Mouse (Mus musculus) heart, embryonic 14.5 days (tissue): ENCODE measurements at regions not wholly inside any gene's neighbourhood (a gene's known extent, or its start where the extent isn't known, plus 50 kb on each side); places are given as distances from the start of the nearest gene placed in this dataset.
A peak's percentile ranks its signal among the peaks of the same experiment; 100 is the strongest.

ENCODE experiments used
- ATAC-seq: fragments of 200-750 bp; cut with Nextera tagmentation; 2 replicates; pipeline ENCODE4 v1.8.0; 2017; ENCODE audit warnings: low read depth, moderate TSS enrichment; ENCODE audit not compliant: insufficient number of reproducible peaks, insufficient read depth, low FRiP score
- H3K27ac ChIP-seq, 2 experiments: fragments of 200-500 bp in 1 of 2; fragments of 300-500 bp in 1 of 2; sonication (generic) in 1 of 2; replicated peaks in 1 of 2; 2 replicates each; pipeline ENCODE4 v1.5.1; 2012 to 2014; ENCODE audit warnings: low read depth in 2 of 2, low read length in 2 of 2, control low read depth in 1 of 2, mild to moderate bottlenecking in 1 of 2, mixed read lengths in 1 of 2; ENCODE audit not compliant: control insufficient read depth in 1 of 2, insufficient read depth in 1 of 2
- H3K27me3 ChIP-seq: fragments of 300-500 bp; sonication (generic); 2 replicates; pipeline ENCODE4 v1.6.1; 2014; ENCODE audit warnings: mild to moderate bottlenecking, low read length, control low read depth; ENCODE audit not compliant: control insufficient read depth, insufficient read depth
- H3K36me3 ChIP-seq: fragments of 300-500 bp; sonication (generic); 2 replicates; pipeline ENCODE4 v1.6.1; 2014; ENCODE audit warnings: mild to moderate bottlenecking, control low read depth, low read length, mixed read lengths; ENCODE audit not compliant: control insufficient read depth, insufficient read depth
- H3K4me1 ChIP-seq, 2 experiments: fragments of 200-500 bp in 1 of 2; fragments of 300-500 bp in 1 of 2; sonication (generic) in 1 of 2; 2 replicates each; pipeline ENCODE4 v1.6.1; 2012 to 2014; ENCODE audit warnings: low read length in 2 of 2, control low read depth in 1 of 2, mixed read lengths in 1 of 2; ENCODE audit not compliant: control insufficient read depth in 2 of 2, insufficient read depth in 2 of 2
- H3K4me2 ChIP-seq: fragments of 300-500 bp; sonication (generic); 2 replicates; pipeline ENCODE4 v1.6.1; 2014; ENCODE audit warnings: mild to moderate bottlenecking, low read length
- H3K4me3 ChIP-seq, 2 experiments: fragments of 200-500 bp in 1 of 2; fragments of 300-500 bp in 1 of 2; sonication (generic) in 1 of 2; 2 replicates each; pipeline ENCODE4 v1.5.1; 2012 to 2014; ENCODE audit warnings: low read length in 2 of 2, mild to moderate bottlenecking in 2 of 2, control low read depth in 1 of 2, low read depth in 1 of 2, moderate library complexity in 1 of 2; ENCODE audit not compliant: control insufficient read depth in 1 of 2, insufficient read depth in 1 of 2
- H3K9ac ChIP-seq: fragments of 300-500 bp; sonication (generic); 2 replicates; pipeline ENCODE4 v1.6.1; 2014; ENCODE audit warnings: mild to moderate bottlenecking, low read length
- H3K9me3 ChIP-seq: fragments of 300-500 bp; sonication (generic); 2 replicates; pipeline ENCODE4 v1.6.1; 2016; ENCODE audit warnings: low read length, control low read depth; ENCODE audit not compliant: control insufficient read depth
- WGBS: fragments of 180-500 bp; shearing (Covaris S2); extraction: QIAGEN DNeasy Blood & Tissue Kit; methylation state at CpG from one replicate; pipeline ENCODE4 v1.1.7; 2014; 5-methylcytosine and 5-hydroxymethylcytosine counted together

DNA sequence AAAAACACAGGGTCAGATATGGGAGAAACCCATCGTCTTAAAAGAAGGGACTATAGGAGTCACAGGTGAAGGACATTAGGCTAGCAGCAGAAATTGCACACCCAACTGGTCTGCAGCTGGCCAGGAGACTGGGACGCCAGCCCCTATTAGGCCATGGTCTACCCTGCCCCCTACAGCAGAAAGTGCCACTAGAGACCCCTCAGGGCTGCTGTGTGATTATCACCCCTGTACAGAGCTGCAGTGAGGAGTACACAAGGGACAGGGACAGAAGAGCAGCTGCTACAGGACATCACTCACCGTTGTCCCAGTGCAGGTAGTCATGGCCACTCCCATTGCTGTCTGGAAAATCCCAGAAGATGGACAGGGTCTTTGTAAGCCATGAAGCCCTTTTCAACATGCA lies 157.9 kb upstream of the Agap1 start:
- H3K9me3 ChIP-seq: no peaks in the 10 kb centered on the region
- H3K27me3 ChIP-seq: no peaks in the 10 kb centered on the region
- no peak for ATAC-seq
- no peak overlapping the region for H3K9ac ChIP-seq
- no peak overlapping the region for H3K4me2 ChIP-seq
- no peak overlapping the region for H3K27ac ChIP-seq
- WGBS: 84% methylated on average over 3 of the region's 3 CpGs
- H3K4me1 ChIP-seq: no peaks in the 10 kb centered on the region
- H3K4me3 ChIP-seq: no peak overlapping the region
- H3K36me3 ChIP-seq: no peaks in the 10 kb centered on the region

DNA sequence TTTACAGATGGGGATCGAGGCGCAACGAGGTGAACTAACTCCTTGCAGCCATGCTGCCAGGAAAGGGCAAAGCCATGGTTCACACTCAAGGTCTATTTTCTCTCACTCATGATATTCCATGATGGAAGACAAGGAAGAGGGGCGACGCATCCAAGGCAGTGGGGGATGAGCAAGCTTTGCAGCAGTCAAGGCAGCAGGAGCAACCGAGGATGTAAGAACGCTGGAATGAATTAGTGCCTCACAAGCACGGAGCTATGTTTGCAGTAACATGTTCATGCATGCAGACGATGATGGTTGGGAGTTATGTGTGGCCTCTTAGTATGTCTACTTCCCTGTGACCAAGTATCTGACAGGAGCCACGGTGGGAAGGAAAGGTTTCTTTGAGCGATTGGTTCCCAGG lies 156.8 kb upstream of the Agap1 start:
- 83% methylated on average over 11 of the region's 11 CpGs for WGBS
- Histone ChIP-seq H3K9me3 (no peaks in the 10 kb centered on the region), H3K4me1 (no peaks in the 10 kb centered on the region), H3K27me3 (no peaks in the 10 kb centered on the region), H3K4me3 (no peak overlapping the region), H3K27ac (no peak overlapping the region), H3K9ac (no peak overlapping the region), H3K4me2 (no peak overlapping the region), H3K36me3 (no peaks in the 10 kb centered on the region)
- ATAC-seq: no peak

DNA sequence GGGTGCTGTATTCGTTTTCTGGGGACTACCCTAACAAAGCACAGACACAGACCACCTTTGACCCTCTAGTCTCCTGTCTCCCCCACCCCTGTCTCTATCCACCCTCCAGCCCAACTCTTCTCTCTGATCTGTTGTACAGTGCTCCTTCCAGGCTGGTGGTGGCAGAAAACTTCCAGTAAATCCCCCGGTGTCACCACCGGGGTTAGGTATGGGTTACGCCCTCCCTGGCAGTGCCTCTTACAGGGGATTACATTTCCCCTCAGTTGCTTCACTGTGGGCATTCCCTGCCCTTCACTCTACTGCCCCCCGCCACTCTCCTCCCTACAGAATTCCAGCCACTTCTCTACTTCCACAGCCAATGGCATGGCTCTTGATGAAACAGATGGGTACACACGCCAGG lies 153.5 kb upstream of the Agap1 start:
- Histone ChIP-seq H3K9ac (no peak overlapping the region), H3K4me3 (no peak overlapping the region), H3K9me3 (no peaks in the 10 kb centered on the region), H3K27ac (no peak overlapping the region), H3K36me3 (no peaks in the 10 kb centered on the region), H3K27me3 (no peaks in the 10 kb centered on the region), H3K4me1 (no peaks in the 10 kb centered on the region), H3K4me2 (no peak overlapping the region)
- no peak for ATAC-seq
- 87% methylated on average over 6 of the region's 6 CpGs for WGBS

DNA sequence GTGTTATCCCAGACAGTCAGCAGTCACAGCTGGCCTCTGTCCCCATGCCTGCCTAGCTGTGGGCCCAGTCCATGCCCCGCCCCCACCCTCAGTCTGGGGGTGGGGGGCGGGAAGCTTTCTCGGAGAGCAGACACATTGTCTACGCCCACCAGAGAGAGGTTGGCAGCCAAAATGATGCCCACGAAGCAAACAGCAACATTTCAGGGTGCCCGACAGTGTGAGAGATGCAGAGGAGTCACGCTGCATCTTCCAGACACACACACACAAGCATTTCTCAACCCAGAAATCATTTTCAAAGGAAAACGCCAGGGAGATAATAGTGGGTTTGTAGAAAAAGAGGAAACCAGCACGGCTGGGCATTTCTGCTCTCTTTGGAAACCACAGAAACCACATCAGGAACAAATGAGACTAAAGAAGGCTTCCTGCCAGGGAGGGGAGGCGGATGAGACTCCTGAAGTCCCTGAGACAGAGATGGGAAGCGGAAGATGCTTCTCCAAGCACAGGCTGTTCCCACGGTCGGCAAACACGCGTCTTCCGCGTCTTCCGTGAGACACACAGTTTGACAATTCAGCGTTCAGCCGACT lies 152.1 kb upstream of the Agap1 start:
- H3K9me3 ChIP-seq: peaks cover 4% of the 10 kb centered on the region; the same call in 1 of the 2 replicates
- H3K4me1 ChIP-seq: no peaks in the 10 kb centered on the region
- peak overlapping the region; percentile 38 for H3K4me2 ChIP-seq
- H3K9ac ChIP-seq: no peak overlapping the region
- no peaks in the 10 kb centered on the region for H3K27me3 ChIP-seq
- H3K36me3 ChIP-seq: no peaks in the 10 kb centered on the region
- no peak overlapping the region for H3K27ac ChIP-seq
- 60% methylated on average over 20 of the region's 20 CpGs for WGBS
- no peak for ATAC-seq
- H3K4me3 ChIP-seq: no peak overlapping the region

- Histone ChIP-seq H3K4me3 (no peak overlapping the region), H3K9ac (no peak overlapping the region), H3K4me1 (0 out of 4 replicates have a peak, but pooled peaks cover 0 to 3% of the 10 kb centered on the region in 2 experiments), H3K27ac (no peak overlapping the region), H3K4me2 (no peak overlapping the region), H3K27me3 (no peaks in the 10 kb centered on the region), H3K9me3 (peaks cover 4% of the 10 kb centered on the region; the same call in 1 of the 2 replicates), H3K36me3 (no peaks in the 10 kb centered on the region)
- WGBS: 66% methylated on average over 7 of the region's 7 CpGs
- no peak for ATAC-seq
These were observed 149.4 kb upstream of the Agap1 start for GRCm38 (mm10) chr1:89305171-89305570.

GRCm38 (mm10) chr1:89308788-89309187 lies 145.8 kb upstream of the Agap1 start:
- Histone ChIP-seq H3K27me3 (no peaks in the 10 kb centered on the region), H3K4me2 (peak overlapping the region; percentile 29), H3K9me3 (peaks cover 4% of the 10 kb centered on the region; the same call in 1 of the 2 replicates), H3K4me1 (0 out of 4 replicates have a peak, but pooled peaks cover 0 to 3% of the 10 kb centered on the region in 2 experiments), H3K4me3 (no peak overlapping the region), H3K36me3 (no peaks in the 10 kb centered on the region), H3K27ac (no peak overlapping the region), H3K9ac (no peak overlapping the region)
- WGBS: 47% methylated on average over 13 of the region's 13 CpGs
- ATAC-seq: no peak

DNA sequence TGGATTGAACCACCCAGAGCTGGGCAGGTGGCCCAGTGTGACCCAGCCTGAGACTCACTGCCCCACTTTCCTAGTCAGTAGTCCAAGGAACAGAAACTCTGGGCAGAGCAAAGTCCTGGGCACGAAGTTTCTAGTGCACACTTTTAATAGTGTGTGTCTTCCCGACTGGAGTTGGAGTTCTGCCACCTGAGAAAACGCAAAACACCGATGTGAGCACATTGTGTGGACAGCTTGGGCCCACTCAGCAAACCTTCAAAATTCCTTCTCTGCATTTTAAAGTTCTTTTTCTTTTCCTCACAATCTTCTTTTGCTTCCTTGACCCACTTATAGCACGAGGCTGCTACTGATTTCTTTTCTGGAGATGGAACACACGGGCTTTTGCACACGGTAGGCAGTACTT lies 141.5 kb upstream of the Agap1 start:
- H3K27me3 ChIP-seq: peaks cover 3% of the 10 kb centered on the region; the same call in 1 of the 2 replicates
- H3K9me3 ChIP-seq: no peaks in the 10 kb centered on the region
- H3K4me3 ChIP-seq: no peak overlapping the region
- no peak for ATAC-seq
- no peak overlapping the region for H3K4me2 ChIP-seq
- H3K27ac ChIP-seq: no peak overlapping the region
- no peaks in the 10 kb centered on the region for H3K36me3 ChIP-seq
- H3K9ac ChIP-seq: no peak overlapping the region
- 77% methylated on average over 7 of the region's 7 CpGs for WGBS
- 0 out of 4 replicates have a peak, but pooled peaks cover 0 to 3% of the 10 kb centered on the region in 2 experiments for H3K4me1 ChIP-seq

- Histone ChIP-seq H3K9ac (no peak overlapping the region), H3K36me3 (no peaks in the 10 kb centered on the region), H3K4me2 (no peak overlapping the region), H3K27ac (no peak overlapping the region), H3K9me3 (no peaks in the 10 kb centered on the region), H3K4me3 (no peak overlapping the region), H3K27me3 (peaks cover 3% of the 10 kb centered on the region; the same call in 1 of the 2 replicates), H3K4me1 (no peaks in the 10 kb centered on the region)
- ATAC-seq: no peak
- 84% methylated on average over 4 of the region's 4 CpGs for WGBS
These were observed 136.7 kb upstream of the Agap1 start for GRCm38 (mm10) chr1:89317897-89318296.
